Mouse (Mus musculus) right cerebral cortex, postnatal 25 days (tissue): ENCODE measurements at regions not wholly inside any gene's neighbourhood (a gene's known extent, or its start where the extent isn't known, plus 50 kb on each side); places are given as distances from the start of the nearest gene placed in this dataset.

ENCODE experiments used
- DNase-seq: peaks from one replicate; pipeline ENCODE4 v3.0.0; 2022

DNA sequence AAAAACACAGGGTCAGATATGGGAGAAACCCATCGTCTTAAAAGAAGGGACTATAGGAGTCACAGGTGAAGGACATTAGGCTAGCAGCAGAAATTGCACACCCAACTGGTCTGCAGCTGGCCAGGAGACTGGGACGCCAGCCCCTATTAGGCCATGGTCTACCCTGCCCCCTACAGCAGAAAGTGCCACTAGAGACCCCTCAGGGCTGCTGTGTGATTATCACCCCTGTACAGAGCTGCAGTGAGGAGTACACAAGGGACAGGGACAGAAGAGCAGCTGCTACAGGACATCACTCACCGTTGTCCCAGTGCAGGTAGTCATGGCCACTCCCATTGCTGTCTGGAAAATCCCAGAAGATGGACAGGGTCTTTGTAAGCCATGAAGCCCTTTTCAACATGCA is 157.9 kb upstream of the Agap1 start:
- DNase-seq = no peak

GRCm38 (mm10) chr1:89297766-89298165 is 156.8 kb upstream of the Agap1 start:
- no peak for DNase-seq

DNA sequence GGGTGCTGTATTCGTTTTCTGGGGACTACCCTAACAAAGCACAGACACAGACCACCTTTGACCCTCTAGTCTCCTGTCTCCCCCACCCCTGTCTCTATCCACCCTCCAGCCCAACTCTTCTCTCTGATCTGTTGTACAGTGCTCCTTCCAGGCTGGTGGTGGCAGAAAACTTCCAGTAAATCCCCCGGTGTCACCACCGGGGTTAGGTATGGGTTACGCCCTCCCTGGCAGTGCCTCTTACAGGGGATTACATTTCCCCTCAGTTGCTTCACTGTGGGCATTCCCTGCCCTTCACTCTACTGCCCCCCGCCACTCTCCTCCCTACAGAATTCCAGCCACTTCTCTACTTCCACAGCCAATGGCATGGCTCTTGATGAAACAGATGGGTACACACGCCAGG is 153.5 kb upstream of the Agap1 start:
- no peak for DNase-seq

DNA sequence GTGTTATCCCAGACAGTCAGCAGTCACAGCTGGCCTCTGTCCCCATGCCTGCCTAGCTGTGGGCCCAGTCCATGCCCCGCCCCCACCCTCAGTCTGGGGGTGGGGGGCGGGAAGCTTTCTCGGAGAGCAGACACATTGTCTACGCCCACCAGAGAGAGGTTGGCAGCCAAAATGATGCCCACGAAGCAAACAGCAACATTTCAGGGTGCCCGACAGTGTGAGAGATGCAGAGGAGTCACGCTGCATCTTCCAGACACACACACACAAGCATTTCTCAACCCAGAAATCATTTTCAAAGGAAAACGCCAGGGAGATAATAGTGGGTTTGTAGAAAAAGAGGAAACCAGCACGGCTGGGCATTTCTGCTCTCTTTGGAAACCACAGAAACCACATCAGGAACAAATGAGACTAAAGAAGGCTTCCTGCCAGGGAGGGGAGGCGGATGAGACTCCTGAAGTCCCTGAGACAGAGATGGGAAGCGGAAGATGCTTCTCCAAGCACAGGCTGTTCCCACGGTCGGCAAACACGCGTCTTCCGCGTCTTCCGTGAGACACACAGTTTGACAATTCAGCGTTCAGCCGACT is 152.1 kb upstream of the Agap1 start:
- DNase-seq = peak; percentile 56

GRCm38 (mm10) chr1:89305171-89305570 is 149.4 kb upstream of the Agap1 start:
- DNase-seq = no peak

DNA sequence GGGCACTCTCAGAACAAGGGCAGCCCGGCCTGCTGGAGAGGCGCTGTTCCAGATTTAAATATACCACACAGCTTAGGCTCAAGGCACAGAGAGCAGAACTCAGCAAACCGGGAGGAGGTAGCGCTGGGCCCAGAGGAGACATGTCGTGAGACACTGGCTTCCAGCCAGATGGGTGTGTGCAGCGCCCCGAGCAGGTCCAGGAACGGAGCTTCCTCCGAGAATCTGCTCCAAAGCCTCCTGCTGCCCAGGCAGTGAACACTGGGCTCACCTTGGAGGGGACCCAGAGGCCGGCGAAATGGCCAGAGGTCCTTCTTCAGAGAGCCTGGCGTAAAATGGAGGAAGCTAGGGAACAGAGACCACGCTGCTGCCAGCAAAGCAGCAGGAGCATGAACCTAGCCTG is 145.8 kb upstream of the Agap1 start:
- no peak for DNase-seq

- DNase-seq = no peak
Measured at GRCm38 (mm10) chr1:89313064-89313463, 141.5 kb upstream of the Agap1 start.

DNA sequence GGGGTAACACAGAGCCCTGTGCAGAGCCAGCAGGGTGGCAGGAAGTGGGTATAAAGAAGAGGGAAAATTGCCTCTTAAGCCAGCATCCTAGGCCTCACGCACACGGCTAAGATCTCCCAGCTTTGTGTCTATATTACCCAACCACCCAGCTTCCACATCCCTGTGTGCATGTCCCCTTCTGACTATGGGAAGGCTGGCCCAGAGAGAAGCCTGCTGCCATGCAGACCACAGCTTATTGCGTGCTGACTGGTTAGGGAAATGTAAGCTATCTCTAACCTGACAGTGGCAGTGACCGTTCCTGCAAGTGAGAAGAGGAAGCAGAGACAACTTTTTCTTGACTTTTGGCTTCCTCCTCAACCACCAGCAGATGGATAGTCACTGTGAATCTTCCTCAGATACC is 136.7 kb upstream of the Agap1 start:
- no peak for DNase-seq

DNA sequence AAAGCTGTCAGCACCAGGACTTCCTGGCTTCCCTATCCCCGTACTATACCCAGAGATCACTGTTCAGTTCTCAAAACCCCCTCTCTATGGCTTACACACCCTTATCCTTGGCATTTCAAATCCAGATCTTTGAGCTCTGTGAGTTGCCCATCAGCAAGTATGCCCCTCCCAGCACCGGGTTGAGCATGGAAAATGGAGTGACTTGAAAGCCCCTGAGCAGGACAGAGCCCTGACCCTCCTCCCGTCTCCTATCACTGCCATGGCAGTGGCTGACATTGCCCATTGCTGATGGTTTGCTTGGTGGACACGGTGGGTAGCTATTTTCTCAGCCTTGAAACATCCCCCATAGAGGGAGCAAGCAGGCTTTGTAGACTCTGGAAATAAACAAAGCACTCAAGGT is 135.9 kb upstream of the Agap1 start:
- no peak for DNase-seq

- no peak for DNase-seq
Measured at GRCm38 (mm10) chr1:89322621-89323020, 132.0 kb upstream of the Agap1 start.

DNA sequence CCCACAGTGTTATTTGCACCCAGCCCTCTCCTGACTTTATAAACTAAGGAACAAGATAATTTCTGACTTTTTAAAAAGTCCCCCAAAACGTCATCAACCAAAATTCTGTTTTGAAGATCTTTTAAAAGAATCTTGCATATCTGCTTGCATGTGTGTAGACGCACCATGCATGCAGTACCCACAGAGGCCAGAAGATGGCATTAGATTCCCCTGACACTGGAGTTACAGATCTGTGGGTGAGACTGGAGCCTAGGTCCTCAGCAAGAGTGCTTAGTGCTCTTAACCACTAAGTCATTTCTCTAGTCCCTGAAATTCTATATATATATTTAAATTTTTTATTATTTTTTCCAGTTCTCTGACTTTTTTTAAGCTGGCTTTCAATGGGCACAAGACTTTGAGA is 131.5 kb upstream of the Agap1 start:
- no peak for DNase-seq

DNA sequence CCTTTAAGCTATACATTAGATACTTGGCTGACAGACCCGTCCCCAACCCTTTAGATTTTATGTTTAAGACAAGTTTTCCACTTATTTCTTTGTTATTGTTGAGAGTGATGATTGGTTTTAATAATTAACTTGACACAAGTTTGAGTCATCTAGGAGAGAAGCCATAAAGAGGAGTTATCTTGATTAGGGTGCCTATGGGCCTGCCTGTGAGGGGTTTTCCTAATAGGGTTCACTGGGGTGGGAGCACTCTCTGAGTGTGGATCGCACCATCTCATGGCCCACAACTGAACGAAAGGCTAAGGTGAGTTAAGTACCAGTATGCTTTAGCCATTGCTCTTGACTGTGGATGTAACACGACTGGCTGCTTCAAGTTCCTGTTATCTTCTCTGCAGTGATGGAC is 123.3 kb upstream of the Agap1 start:
- no peak for DNase-seq

- no peak for DNase-seq
Measured at GRCm38 (mm10) chr1:89332676-89333075, 121.9 kb upstream of the Agap1 start.

DNA sequence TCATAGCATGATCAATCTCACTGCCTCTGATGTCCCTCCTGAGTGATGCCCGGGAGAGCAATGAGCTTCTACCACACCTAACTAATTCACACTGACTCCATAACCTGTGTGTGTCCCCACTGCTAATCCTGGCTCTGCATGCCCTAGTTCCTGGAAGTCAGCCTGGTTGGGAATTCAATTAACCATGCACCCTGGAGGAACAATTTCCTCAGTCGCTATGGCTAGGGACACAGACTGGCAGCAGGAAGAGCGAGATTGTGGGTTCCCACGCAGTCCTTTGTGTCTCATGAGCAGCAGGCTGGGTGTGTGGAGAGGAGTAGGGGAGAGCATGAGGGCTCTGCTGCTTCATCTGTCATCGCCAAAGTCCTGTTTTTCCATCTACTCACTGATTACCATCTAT is 116.7 kb upstream of the Agap1 start:
- no peak for DNase-seq

DNA sequence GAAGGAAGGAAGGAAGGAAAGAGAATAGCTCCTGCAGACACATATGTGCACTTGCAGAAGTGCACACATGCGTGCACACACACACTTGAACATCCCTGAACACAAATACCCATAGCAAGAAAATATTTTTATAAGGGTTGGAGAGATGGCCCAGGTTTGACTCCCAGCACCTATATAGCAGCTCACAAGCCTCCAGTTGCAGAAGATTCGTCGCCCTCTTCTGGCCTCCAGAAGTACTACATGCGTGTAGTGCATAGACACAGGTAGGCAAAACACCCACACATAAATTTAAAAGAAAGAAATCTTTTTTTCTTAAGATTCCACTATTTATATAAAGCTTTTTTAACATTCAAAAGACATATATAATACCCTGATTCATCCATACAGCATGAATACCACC is 111.8 kb upstream of the Agap1 start:
- no peak for DNase-seq

- DNase-seq = no peak
Measured at GRCm38 (mm10) chr1:89344546-89344945, 110.1 kb upstream of the Agap1 start.

DNA sequence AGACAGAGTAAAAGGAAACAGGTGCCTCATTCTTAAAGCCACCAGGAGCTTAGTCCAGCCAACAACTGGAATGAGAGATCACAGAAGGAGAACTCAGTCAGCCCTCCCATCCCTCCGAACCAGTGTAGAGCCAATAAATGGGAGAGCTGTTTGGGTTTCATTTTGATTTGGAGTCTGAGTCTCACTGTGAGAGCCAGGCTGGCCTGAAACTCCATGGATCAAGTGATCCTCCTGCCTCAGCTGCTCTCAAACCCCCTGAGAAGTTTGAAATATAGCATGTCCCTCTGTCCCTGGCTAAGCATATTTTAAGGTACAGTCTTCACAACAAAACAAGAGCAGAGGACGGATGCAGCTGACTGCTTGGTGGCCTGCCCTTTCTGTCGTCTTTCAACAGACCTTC is 107.3 kb upstream of the Agap1 start:
- no peak for DNase-seq

DNA sequence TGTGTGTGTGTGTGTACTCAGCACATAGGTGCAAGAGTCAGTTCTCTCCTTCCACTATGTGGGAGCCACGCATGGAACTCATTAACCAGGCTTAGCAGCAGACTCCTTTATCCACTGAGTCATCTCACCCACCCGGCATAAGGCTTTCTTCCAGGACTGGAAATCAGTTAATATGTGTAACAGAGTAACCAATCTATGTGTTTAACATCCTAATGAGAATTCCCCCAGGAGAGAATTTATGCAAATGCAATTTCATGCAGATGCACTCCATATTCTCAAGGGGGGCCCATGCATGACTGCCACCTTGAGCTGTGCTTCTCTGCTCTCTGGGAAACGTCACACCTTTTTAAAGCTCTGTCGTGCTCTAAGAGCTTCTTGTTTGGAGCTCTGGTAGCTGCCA is 101.7 kb upstream of the Agap1 start:
- no peak for DNase-seq

DNA sequence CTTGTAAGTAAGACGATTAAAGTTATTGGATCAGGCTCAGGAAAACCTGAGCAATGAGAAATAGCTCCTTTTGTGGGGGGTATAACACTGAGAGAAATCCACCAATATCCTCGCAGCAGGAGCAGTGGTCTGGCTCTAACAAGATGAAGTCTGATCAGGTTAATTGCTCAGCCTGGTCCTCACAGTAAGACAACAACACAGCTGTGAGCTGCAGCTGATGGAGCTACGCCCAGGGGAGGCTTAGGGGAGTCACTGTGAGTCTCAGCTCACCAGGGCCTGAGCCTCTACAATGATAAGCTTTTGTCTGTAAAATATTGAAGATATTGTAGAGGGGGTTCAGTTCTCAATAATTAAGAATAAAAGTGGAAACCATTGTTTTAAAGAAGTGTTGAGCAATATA is 95.3 kb upstream of the Agap1 start:
- no peak for DNase-seq

DNA sequence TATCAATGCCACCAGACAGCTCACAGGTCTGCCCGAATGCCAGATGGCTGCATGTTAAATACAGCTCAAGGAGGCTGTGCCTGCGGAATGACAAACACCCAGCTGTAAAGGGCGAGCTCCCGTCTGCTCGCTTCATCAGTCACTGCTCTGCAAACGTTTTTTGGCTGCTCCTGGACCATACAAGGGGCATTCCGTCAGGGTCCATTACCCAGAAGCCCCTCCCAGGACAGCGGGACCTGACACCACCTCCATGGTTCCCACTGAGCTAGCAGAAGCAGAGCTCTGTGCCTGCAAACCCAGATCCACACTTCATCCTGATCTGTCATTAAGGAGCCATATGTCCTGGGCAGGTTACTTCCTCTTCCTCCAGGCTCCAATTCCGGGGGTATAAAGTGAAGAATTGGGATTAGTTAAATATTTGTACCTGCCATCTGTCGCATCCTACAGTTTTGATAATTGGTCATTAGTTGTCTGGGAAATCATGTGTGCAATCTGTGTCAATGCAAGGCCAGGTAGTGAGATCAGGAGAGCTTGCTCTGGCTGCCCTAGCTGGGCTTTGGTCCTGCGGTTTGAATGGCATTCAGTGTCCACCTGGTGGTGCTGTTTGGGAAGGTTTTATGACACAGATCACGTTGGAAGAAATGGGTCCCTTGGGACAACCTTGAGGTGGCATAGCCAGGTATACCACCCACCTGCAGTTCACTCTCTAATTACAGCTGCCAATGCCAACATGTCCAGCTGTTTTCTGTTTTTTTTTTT is 89.9 kb upstream of the Agap1 start:
- DNase-seq = peak; percentile 6

GRCm38 (mm10) chr1:89366891-89367290 is 87.7 kb upstream of the Agap1 start:
- no peak for DNase-seq

GRCm38 (mm10) chr1:89373806-89374205 is 80.8 kb upstream of the Agap1 start:
- no peak for DNase-seq

DNA sequence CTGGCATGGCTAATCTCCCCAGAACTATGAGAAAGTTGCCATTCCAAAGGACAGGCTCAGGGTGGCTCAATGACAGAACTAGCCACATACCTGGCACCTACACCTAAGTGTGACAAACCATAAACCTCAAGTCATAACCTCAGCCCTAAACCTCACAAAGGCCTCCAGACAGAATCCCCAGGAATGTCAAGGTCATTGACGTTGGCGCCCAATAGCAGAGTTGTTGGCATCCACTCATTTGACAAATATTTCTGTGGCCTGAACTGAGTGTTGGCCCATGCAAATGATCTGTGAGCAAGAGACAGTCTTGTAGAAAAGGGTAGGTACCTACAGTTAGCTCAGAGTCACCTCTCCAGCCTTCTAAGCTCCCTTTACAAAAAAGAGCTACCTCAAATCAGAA is 80.3 kb upstream of the Agap1 start:
- no peak for DNase-seq

DNA sequence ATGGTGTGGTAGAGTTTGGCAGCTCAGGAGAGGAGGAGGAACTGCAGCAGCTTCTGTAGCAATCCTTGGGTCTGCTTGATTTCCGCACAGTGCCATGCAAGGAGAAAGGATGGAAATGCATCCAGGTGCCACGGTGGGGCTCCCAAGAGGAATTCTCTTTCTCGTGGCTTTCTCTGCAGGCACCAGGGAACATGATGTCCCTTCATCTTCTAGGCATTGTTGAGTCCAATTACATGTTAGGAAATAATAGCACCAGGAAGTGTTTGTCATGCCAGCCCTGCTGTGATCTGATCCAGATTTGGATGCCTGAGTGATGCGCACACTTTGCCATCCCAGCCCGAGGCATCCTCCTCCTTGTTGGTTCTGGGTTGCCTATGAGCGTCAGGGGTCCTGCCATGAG is 72.6 kb upstream of the Agap1 start:
- DNase-seq = no peak

DNA sequence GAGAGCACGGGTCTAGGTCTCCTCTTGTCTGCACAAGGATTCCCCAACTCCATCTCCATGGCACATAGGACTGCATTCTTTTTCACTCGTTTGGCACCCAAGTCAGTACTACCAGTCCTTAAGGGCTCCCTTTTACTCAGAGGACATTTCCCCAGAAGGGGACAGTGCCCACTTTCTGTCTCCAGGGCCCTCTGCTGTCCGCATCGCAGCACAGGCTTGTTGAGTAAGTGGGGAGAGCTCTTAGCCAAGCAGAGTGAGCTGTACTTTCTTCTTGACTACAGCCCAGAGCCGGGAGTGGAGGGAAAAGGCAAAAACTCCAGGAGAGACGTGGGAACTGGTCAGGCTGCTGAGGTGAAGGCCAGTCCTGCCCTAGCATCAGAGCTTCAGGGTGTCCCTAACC is 69.5 kb upstream of the Agap1 start:
- DNase-seq = no peak
